Mouse (Mus musculus) left cerebral cortex, adult 11 months (tissue): ENCODE data around the gene Trpc2.
A peak's percentile ranks its signal among the peaks of the same experiment; 100 is the strongest.
"Not testable (repeated sequence)": the region's sequence is repeated elsewhere in the genome, so short reads cannot be mapped to it uniquely, and the experiment has no call there.

Source experiments
- DNase-seq: peaks from one replicate; pipeline ENCODE4 v3.0.0; 2022; ENCODE audit warnings: low spot score

Gene Trpc2

GRCm38 (mm10) chr7:102082816-102083215 lies at the start of gene Trpc2:
Gene Trpc2, plus strand, starts transcription at chr7:102083116.
- no peak for DNase-seq

GRCm38 (mm10) chr7:102034904-102035303 lies 48.0 kb upstream of the Trpc2 start:
- DNase-seq = no peak

- DNase-seq = no peak
These were observed 47.4 kb upstream of the Trpc2 start for GRCm38 (mm10) chr7:102035534-102035933.

GRCm38 (mm10) chr7:102037318-102037717 lies 45.6 kb upstream of the Trpc2 start:
- no peak for DNase-seq

- no peak for DNase-seq
These were observed 40.6 kb upstream of the Trpc2 start for GRCm38 (mm10) chr7:102042314-102042713.

- not testable (repeated sequence) for DNase-seq
These were observed 34.4 kb upstream of the Trpc2 start for GRCm38 (mm10) chr7:102048524-102048923.

- DNase-seq = no peak
These were observed 21.6 kb upstream of the Trpc2 start for GRCm38 (mm10) chr7:102061353-102061752.

GRCm38 (mm10) chr7:102062203-102062602 lies 20.7 kb upstream of the Trpc2 start:
- no peak for DNase-seq

GRCm38 (mm10) chr7:102063891-102064290 lies 19.0 kb upstream of the Trpc2 start:
- no peak for DNase-seq

GRCm38 (mm10) chr7:102064655-102065045 lies 18.3 kb upstream of the Trpc2 start:
- no peak for DNase-seq

- peak; percentile 86 for DNase-seq
These were observed 17.6 kb upstream of the Trpc2 start, which contains the start of the genes Rnf121, Xndc1 and Xntrpc for GRCm38 (mm10) chr7:102065046-102065891. Gene Rnf121, minus strand, starts transcription at chr7:102065469. Gene Xndc1, plus strand, starts transcription at chr7:102065511. Gene Xntrpc, plus strand, starts transcription at chr7:102065713.

GRCm38 (mm10) chr7:102066363-102066762 lies 16.6 kb upstream of the Trpc2 start:
- DNase-seq = no peak

GRCm38 (mm10) chr7:102076714-102077296 lies 6.1 kb upstream of the Trpc2 start:
- no peak for DNase-seq

- no peak for DNase-seq
These were observed 4.4 kb upstream of the Trpc2 start for GRCm38 (mm10) chr7:102078517-102078916.

- no peak for DNase-seq
These were observed 2.6 kb upstream of the Trpc2 start for GRCm38 (mm10) chr7:102080311-102080710.

GRCm38 (mm10) chr7:102081784-102082183 lies 1.1 kb upstream of the Trpc2 start:
- DNase-seq = no peak

GRCm38 (mm10) chr7:102084041-102084696 lies 1.3 kb downstream of the Trpc2 start:
- no peak for DNase-seq

GRCm38 (mm10) chr7:102087336-102087735 lies 4.4 kb downstream of the Trpc2 start:
- no peak for DNase-seq

- no peak for DNase-seq
These were observed 17.1 kb downstream of the Trpc2 start for GRCm38 (mm10) chr7:102099760-102100661.

- DNase-seq = no peak
These were observed 18.0 kb downstream of the Trpc2 start for GRCm38 (mm10) chr7:102100868-102101267.

- no peak for DNase-seq
These were observed 18.6 kb downstream of the Trpc2 start, which contains the start of gene Art1 for GRCm38 (mm10) chr7:102101487-102101886. Gene Art1, plus strand, starts transcription at chr7:102101743.

GRCm38 (mm10) chr7:102102241-102102640 lies 19.3 kb downstream of the Trpc2 start:
- no peak for DNase-seq
